Comparison of ENCODE assay signal across 34 mouse cellular contexts in the genomic region with DNA sequence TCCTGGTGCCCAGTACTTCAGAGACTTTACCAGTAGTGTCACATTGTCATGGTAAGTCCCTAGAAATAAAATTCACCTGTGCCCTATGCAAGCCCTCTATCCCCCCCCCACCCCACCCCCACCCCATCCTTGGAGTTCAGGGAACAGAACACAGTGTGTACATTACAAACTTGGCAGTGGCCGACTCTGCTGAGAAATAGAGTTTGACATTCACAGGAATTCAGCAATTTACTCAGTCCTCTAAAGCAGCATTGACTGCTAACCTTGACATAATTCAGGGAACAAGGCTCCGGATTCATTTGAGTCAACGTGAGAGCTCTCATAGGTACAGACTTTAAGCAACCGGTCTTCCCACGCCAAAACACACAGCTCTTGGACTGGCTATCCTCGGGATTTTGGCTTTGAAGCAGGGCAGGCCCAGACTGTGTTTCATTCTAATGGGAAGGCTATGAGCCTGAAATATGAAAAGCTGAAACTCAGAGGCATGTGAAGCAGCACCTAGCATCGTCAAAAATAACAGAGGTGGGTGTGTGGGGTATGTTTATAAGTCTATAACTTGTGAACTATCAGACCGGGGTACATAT. TPM values are rescaled to one million over a fixed set of nuclear protein-coding genes. Genes with fewer than 3 reads are reported as not detected.
A peak's percentile ranks its signal among the peaks of the same experiment; 100 is the strongest.
DNase-seq lines count a peak whose midpoint lies in the region; ATAC-seq and TF ChIP-seq lines count a peak whose summit lies in the region.
"Had no signal": no experiment of that assay in that cellular context is flagged by ENCODE, and none has a peak within 500 bp of the region (broad histone marks: within the 10 kb centered on the region; RNA-seq: fewer than 3 reads in every experiment).

No protein-coding gene starts in this region.

- DNase-seq in adrenal gland, postnatal 14 days: peak; percentile 27
- no peak for DNase-seq in adrenal gland, postnatal 10 days
- DNase-seq in lung, postnatal 10 days: no peak
- DNase-seq in stomach, postnatal 0 days (ENCODE audit: low spot score): no peak
- DNase-seq in hindbrain, embryonic 10.5 days (ENCODE audit: low spot score): no peak
- DNase-seq: adrenal gland, adult 2 months; cerebellum, adult 8-10 months; cerebellum, postnatal 25 days; gastrocnemius, postnatal 25 days; heart, adult 18-20 months; heart, postnatal 10 days; kidney, adult 11 months; kidney, postnatal 36 days; lung, postnatal 4 days; right cerebral cortex, postnatal 4 days; thymus, adult 18-20 months; thymus, postnatal 25 days had no signal

- H3K36me3 ChIP-seq in intestine, embryonic 15.5 days: no peaks in the 10 kb centered on the region
- H3K36me3 ChIP-seq in intestine, embryonic 16.5 days (ENCODE audit: control insufficient read depth, insufficient read depth, low read length): no peaks in the 10 kb centered on the region
- H3K36me3 ChIP-seq in lung, embryonic 15.5 days: no peaks in the 10 kb centered on the region
- 0 out of 2 replicates have a peak, but pooled peaks cover 1% of the 10 kb centered on the region for H3K36me3 ChIP-seq in stomach, postnatal 0 days (ENCODE audit: control insufficient read depth, insufficient read depth, low read length)
- H3K36me3 ChIP-seq in hindbrain, embryonic 10.5 days: no peaks in the 10 kb centered on the region
- H3K36me3 ChIP-seq: forebrain, embryonic 10.5 days; forebrain, embryonic 15.5 days; heart, embryonic 12.5 days; kidney, embryonic 15.5 days; limb, embryonic 13.5 days; midbrain, embryonic 12.5 days; neural tube, embryonic 13.5 days had no signal

- TF ChIP-seq EP300 in stomach, postnatal 0 days (optimal IDR thresholded peaks at IDR 0.05): no peak

- H3K4me1 ChIP-seq in intestine, embryonic 15.5 days (replicated peaks): peaks cover 36% of the 10 kb centered on the region
- peaks cover 35% of the 10 kb centered on the region for H3K4me1 ChIP-seq in intestine, embryonic 16.5 days (ENCODE audit: control insufficient read depth, insufficient read depth, low read length)
- peaks cover 49% of the 10 kb centered on the region for H3K4me1 ChIP-seq in lung, embryonic 15.5 days
- H3K4me1 ChIP-seq in stomach, postnatal 0 days (replicated peaks; ENCODE audit: control insufficient read depth, insufficient read depth): peaks cover 14% of the 10 kb centered on the region; the same call in 1 of the 2 replicates
- no peaks in the 10 kb centered on the region for H3K4me1 ChIP-seq in hindbrain, embryonic 10.5 days (replicated peaks)
- H3K4me1 ChIP-seq: forebrain, embryonic 15.5 days; limb, embryonic 13.5 days; midbrain, embryonic 12.5 days; neural tube, embryonic 13.5 days had no signal

- no peak overlapping the region for H3K4me2 ChIP-seq in intestine, embryonic 15.5 days (replicated peaks)
- no peak overlapping the region for H3K4me2 ChIP-seq in intestine, embryonic 16.5 days (ENCODE audit: low read depth, low read length)
- no peak overlapping the region for H3K4me2 ChIP-seq in lung, embryonic 15.5 days
- no peak overlapping the region for H3K4me2 ChIP-seq in stomach, postnatal 0 days (replicated peaks; ENCODE audit: low read depth)
- H3K4me2 ChIP-seq: forebrain, embryonic 15.5 days; heart, embryonic 12.5 days; kidney, embryonic 15.5 days; limb, embryonic 13.5 days; midbrain, embryonic 12.5 days; neural tube, embryonic 13.5 days had no signal

- ATAC-seq in intestine, embryonic 15.5 days: no peak
- no peak for ATAC-seq in intestine, embryonic 16.5 days
- peak; percentile 45; the same call in 1 of the 2 replicates for ATAC-seq in lung, embryonic 15.5 days (ENCODE audit: borderline replicate concordance, extremely low read depth, low FRiP score, low TSS enrichment)
- peak; percentile 22; the same call in 1 of the 2 replicates for ATAC-seq in stomach, postnatal 0 days (ENCODE audit: low FRiP score, low TSS enrichment)
- ATAC-seq: activated CD4-positive, CD25-positive, alpha-beta regulatory T cell, adult 4 months; forebrain, embryonic 15.5 days; hindbrain, embryonic 16.5 days had no signal

- peak overlapping the region; percentile 22; the same call in 1 of the 2 replicates for H3K27ac ChIP-seq in intestine, embryonic 15.5 days
- no peak overlapping the region for H3K27ac ChIP-seq in intestine, embryonic 16.5 days (ENCODE audit: low read length)
- H3K27ac ChIP-seq in lung, embryonic 15.5 days: peak overlapping the region; percentile 55
- peak overlapping the region; percentile 40 for H3K27ac ChIP-seq in stomach, postnatal 0 days (replicated peaks)
- no peak overlapping the region for H3K27ac ChIP-seq in hindbrain, embryonic 10.5 days
- H3K27ac ChIP-seq: forebrain, embryonic 10.5 days; forebrain, embryonic 15.5 days; kidney, embryonic 15.5 days; layer of hippocampus, adult 2 months; left cerebral cortex, adult 2 months; limb, embryonic 13.5 days; liver, embryonic 14.5 days; midbrain, embryonic 12.5 days; neural tube, embryonic 13.5 days had no signal

- no peaks in the 10 kb centered on the region for H3K9me3 ChIP-seq in intestine, embryonic 15.5 days
- no peaks in the 10 kb centered on the region for H3K9me3 ChIP-seq in intestine, embryonic 16.5 days (ENCODE audit: control insufficient read depth, low read length)
- no peaks in the 10 kb centered on the region for H3K9me3 ChIP-seq in lung, embryonic 15.5 days
- no peaks in the 10 kb centered on the region for H3K9me3 ChIP-seq in stomach, postnatal 0 days (ENCODE audit: control insufficient read depth, low read length)
- H3K9me3 ChIP-seq in hindbrain, embryonic 10.5 days: no peaks in the 10 kb centered on the region
- H3K9me3 ChIP-seq: forebrain, embryonic 10.5 days; forebrain, embryonic 15.5 days; heart, embryonic 12.5 days; kidney, embryonic 15.5 days; limb, embryonic 13.5 days; megakaryocyte, embryonic 14.5 days; midbrain, embryonic 12.5 days; neural tube, embryonic 13.5 days had no signal

- no peak for TF ChIP-seq CTCF in stomach, postnatal 0 days (IDR thresholded peaks at IDR 0.05; ENCODE audit: low read depth)

- no peaks in the 10 kb centered on the region for H3K27me3 ChIP-seq in intestine, embryonic 15.5 days (replicated peaks)
- H3K27me3 ChIP-seq in intestine, embryonic 16.5 days (replicated peaks; ENCODE audit: control insufficient read depth, insufficient read depth, low read length): no peaks in the 10 kb centered on the region
- no peaks in the 10 kb centered on the region for H3K27me3 ChIP-seq in lung, embryonic 15.5 days
- no peaks in the 10 kb centered on the region for H3K27me3 ChIP-seq in stomach, postnatal 0 days (ENCODE audit: control insufficient read depth, insufficient read depth, low read length)
- H3K27me3 ChIP-seq in hindbrain, embryonic 10.5 days (ENCODE audit: insufficient read depth, poor library complexity, severe bottlenecking): no peaks in the 10 kb centered on the region
- H3K27me3 ChIP-seq: CH12.LX; forebrain, embryonic 15.5 days; heart, embryonic 12.5 days; kidney, embryonic 15.5 days; megakaryocyte, embryonic 14.5 days; midbrain, embryonic 12.5 days; neural tube, embryonic 13.5 days had no signal

- 54% methylated on average over 8 of the region's 8 CpGs for WGBS in intestine, embryonic 15.5 days
- WGBS in intestine, embryonic 16.5 days: 59% methylated on average over 8 of the region's 8 CpGs
- WGBS in lung, embryonic 15.5 days: 53% methylated on average over 8 of the region's 8 CpGs
- WGBS in stomach, postnatal 0 days: 39% methylated on average over 8 of the region's 8 CpGs
- 90% methylated on average over 8 of the region's 8 CpGs for WGBS in hindbrain, embryonic 10.5 days

- no peak overlapping the region for H3K4me3 ChIP-seq in intestine, embryonic 15.5 days (replicated peaks)
- no peak overlapping the region for H3K4me3 ChIP-seq in intestine, embryonic 16.5 days (ENCODE audit: low read length)
- H3K4me3 ChIP-seq in lung, embryonic 15.5 days: no peak overlapping the region
- H3K4me3 ChIP-seq in stomach, postnatal 0 days (ENCODE audit: low read depth, low read length): no peak overlapping the region
- H3K4me3 ChIP-seq in hindbrain, embryonic 10.5 days: no peak overlapping the region
- H3K4me3 ChIP-seq: forebrain, embryonic 10.5 days; forebrain, embryonic 15.5 days; heart, embryonic 12.5 days; kidney, embryonic 15.5 days; layer of hippocampus, adult 2 months; left cerebral cortex, adult 2 months; limb, embryonic 13.5 days; megakaryocyte, embryonic 14.5 days; midbrain, embryonic 12.5 days; neural tube, embryonic 13.5 days had no signal

- H3K9ac ChIP-seq in intestine, embryonic 15.5 days: no peak overlapping the region
- no peak overlapping the region for H3K9ac ChIP-seq in intestine, embryonic 16.5 days (ENCODE audit: low read depth, low read length)
- H3K9ac ChIP-seq in lung, embryonic 15.5 days: no peak overlapping the region
- no peak overlapping the region for H3K9ac ChIP-seq in stomach, postnatal 0 days (ENCODE audit: low read length)
- H3K9ac ChIP-seq: forebrain, embryonic 15.5 days; heart, embryonic 12.5 days; kidney, embryonic 15.5 days; limb, embryonic 13.5 days; liver, embryonic 14.5 days; midbrain, embryonic 12.5 days; neural tube, embryonic 13.5 days had no signal

RNA-seq across cellular contexts. Expression of gene Pik3r1, which starts 21.9 kb away (rescaled TPM):
- total RNA-seq in adrenal gland, postnatal 14 days (2021): 109 and 110 TPM in 2 replicates
- total RNA-seq in adrenal gland, postnatal 10 days (2021): 10 to 100 TPM; 82.7 to 83.1 TPM
- 29.6 and 30.8 TPM in 2 replicates for polyA plus RNA-seq in intestine, embryonic 15.5 days (2015; fragmentation: Nextera tagmentation; extraction: Ambion mirVana)
- polyA plus RNA-seq in intestine, embryonic 16.5 days (2015; fragmentation: Nextera tagmentation; extraction: Ambion mirVana): 20.9 and 24.8 TPM in 2 replicates
- 22.8 and 28.6 TPM in 2 replicates for polyA plus RNA-seq in lung, embryonic 15.5 days (2015; fragmentation: Nextera tagmentation; extraction: Ambion mirVana)
- 36.0 and 44.6 TPM in 2 replicates for polyA plus RNA-seq in stomach, postnatal 0 days (2015; fragmentation: Nextera tagmentation; extraction: Ambion mirVana)
- polyA plus RNA-seq in hindbrain, embryonic 10.5 days (2016; fragmentation: Nextera tagmentation; extraction: Ambion mirVana): 12.6 and 16.1 TPM in 2 replicates

Comparison
In these comparisons a context has a peak if more than half of its experiments do, and no peak if none do; other contexts are left out.
1. H3K27ac ChIP-seq: peak in intestine, embryonic 15.5 days (single experiment), lung, embryonic 15.5 days (single experiment) and stomach, postnatal 0 days (single experiment); none in intestine, embryonic 16.5 days (single experiment) and hindbrain, embryonic 10.5 days (single experiment).
2. ATAC-seq: peak in lung, embryonic 15.5 days (single experiment) and stomach, postnatal 0 days (single experiment); none in intestine, embryonic 15.5 days (single experiment) and intestine, embryonic 16.5 days (single experiment).